Mouse (Mus musculus) spleen, adult 2 months (tissue): Measurements from ENCODE around the gene Krt33a.

Experiments
- CTCF ChIP-seq: fragments of 200-500 bp; IDR thresholded peaks from 2 replicates; pipeline ENCODE4 v1.5.1; 2011; ENCODE audit warnings: mild to moderate bottlenecking, inconsistent platforms; ENCODE audit not compliant: insufficient read depth, insufficient read length, insufficient replicate concordance; ENCODE audit errors: extremely low read depth
- POLR2A ChIP-seq: fragments of 200-500 bp; IDR thresholded peaks from 2 replicates; pipeline ENCODE4 v1.6.1; 2011; ENCODE audit warnings: low read depth, low read length, inconsistent platforms

DNA sequence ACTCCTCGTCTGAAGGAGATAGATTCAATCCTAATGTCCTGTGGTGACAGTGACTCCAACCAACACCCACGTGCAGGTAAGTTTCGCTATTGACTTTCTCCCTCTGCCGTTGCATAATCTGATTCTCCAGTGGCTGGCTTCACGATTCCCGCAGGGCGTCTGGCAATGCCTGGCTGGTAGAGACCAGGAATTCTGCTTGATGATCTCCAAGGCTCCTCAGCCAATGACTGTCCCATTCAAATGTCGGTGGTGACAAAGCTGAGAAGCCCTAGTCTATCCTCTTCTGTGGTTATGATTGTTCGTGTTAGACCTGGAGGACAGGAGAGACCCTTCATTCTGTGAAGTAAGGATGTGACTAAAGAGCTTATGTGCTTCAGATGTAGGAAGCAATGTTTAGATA, 33.3 kb downstream of the Krt33a start:
- no peak for TF ChIP-seq CTCF
- no peak for TF ChIP-seq POLR2A
